Mouse (Mus musculus) CH12.LX (cell line): ENCODE results near the gene Hist1h3a. TPM values are rescaled to one million over a fixed set of nuclear protein-coding genes. Genes with fewer than 3 reads are reported as not detected.
A peak's percentile ranks its signal among the peaks of the same experiment; 100 is the strongest.

Source experiments
- DNase-seq: peaks from one replicate; pipeline ENCODE4 v3.0.0-alpha.2; 2013; ENCODE audit errors: extremely low read depth
- H3K27ac ChIP-seq: 2 replicates; pipeline ENCODE4 v1.5.1; 2012; ENCODE audit warnings: low read depth, mild to moderate bottlenecking, control low read depth, moderate library complexity; ENCODE audit not compliant: insufficient read depth
- H3K27me3 ChIP-seq: replicated peaks from 2 replicates; pipeline ENCODE3; 2012; ENCODE audit warnings: inconsistent platforms
- H3K36me3 ChIP-seq, 2 experiments: replicated peaks in 1 of 2; 2 replicates each; pipeline versions ENCODE3 to v1.6.1; 2012; ENCODE audit warnings: inconsistent platforms in 1 of 2, low read length in 1 of 2, mild to moderate bottlenecking in 1 of 2, mixed read lengths in 1 of 2, moderate library complexity in 1 of 2; ENCODE audit not compliant: control insufficient read depth in 1 of 2, insufficient read depth in 1 of 2
- H3K4me1 ChIP-seq, 2 experiments: 2 replicates each; pipeline ENCODE4 v1.6.1; 2012; ENCODE audit warnings: inconsistent platforms in 1 of 2, moderate library complexity in 1 of 2; ENCODE audit not compliant: insufficient read depth in 2 of 2, control insufficient read depth in 1 of 2
- H3K4me2 ChIP-seq: 2 replicates; pipeline ENCODE4 v1.6.1; 2012; ENCODE audit warnings: low read depth, mild to moderate bottlenecking, control low read depth; ENCODE audit not compliant: poor library complexity, insufficient read depth, severe bottlenecking
- H3K4me3 ChIP-seq, 3 experiments: fragments of 150-350 bp in 1 of 3; sonication (generic) in 1 of 3; replicated peaks in 1 of 3; 2 replicates each; pipeline versions ENCODE3 to v1.5.1; 2011 to 2012; ENCODE audit warnings: low read depth in 2 of 3, low read length in 2 of 3, mild to moderate bottlenecking in 2 of 3, moderate library complexity in 2 of 3, control low read depth in 1 of 3, improper control_type of control experiment in 1 of 3, inconsistent platforms in 1 of 3, mixed read lengths in 1 of 3; ENCODE audit not compliant: poor library complexity in 1 of 3
- H3K79me2 ChIP-seq: replicated peaks from 2 replicates; pipeline ENCODE4 v1.6.1; 2012; ENCODE audit warnings: mild to moderate bottlenecking, moderate library complexity; ENCODE audit not compliant: control insufficient read depth, poor library complexity, insufficient read depth, severe bottlenecking; ENCODE audit errors: extremely low read depth
- H3K9ac ChIP-seq: 2 replicates; pipeline ENCODE4 v1.6.1; 2012; ENCODE audit warnings: low read depth, mild to moderate bottlenecking, control low read depth, moderate library complexity; ENCODE audit not compliant: insufficient read depth
- H3K9me3 ChIP-seq: replicated peaks from 2 replicates; pipeline ENCODE3; 2012; ENCODE audit warnings: low read length, inconsistent platforms, mixed read lengths
- CTCF ChIP-seq, 2 experiments: IDR thresholded peaks in 1 of 2; conservative IDR thresholded peaks in 1 of 2; 2 replicates each; pipeline ENCODE4 v1.5.1; 2011 to 2012; ENCODE audit warnings: low read depth in 2 of 2, low read length in 2 of 2, improper control_type of control experiment in 1 of 2, inconsistent platforms in 1 of 2, mild to moderate bottlenecking in 1 of 2, moderate library complexity in 1 of 2
- E2F4 ChIP-seq: IDR thresholded peaks from 2 replicates; pipeline ENCODE4 v1.6.1; 2011; ENCODE audit warnings: low read depth, low read length, improper control_type of control experiment; ENCODE audit not compliant: insufficient replicate concordance
- EP300 ChIP-seq: IDR thresholded peaks from 2 replicates; pipeline ENCODE4 v1.6.1; 2011; ENCODE audit warnings: low read length, improper control_type of control experiment
- IRF4 ChIP-seq: IDR thresholded peaks from 2 replicates; pipeline ENCODE4 v1.6.1; 2014; ENCODE audit warnings: low read depth, mild to moderate bottlenecking, inconsistent platforms, low read length, improper control_type of control experiment
- JUN ChIP-seq: IDR thresholded peaks from 2 replicates; pipeline ENCODE4 v1.6.1; 2011; ENCODE audit warnings: low read depth, mild to moderate bottlenecking, low read length, improper control_type of control experiment, moderate library complexity; ENCODE audit not compliant: insufficient read depth
- JUND ChIP-seq: conservative IDR thresholded peaks from 2 replicates; pipeline ENCODE4 v1.6.1; 2011; ENCODE audit warnings: low read depth, low read length, improper control_type of control experiment
- KAT2A ChIP-seq: IDR thresholded peaks from 2 replicates; pipeline ENCODE4 v1.6.1; 2012; ENCODE audit warnings: low read length, improper control_type of control experiment, inconsistent platforms; ENCODE audit not compliant: insufficient replicate concordance
- MAX ChIP-seq: IDR thresholded peaks from 2 replicates; pipeline ENCODE4 v1.6.1; 2011; ENCODE audit warnings: low read length, improper control_type of control experiment
- MXI1 ChIP-seq: IDR thresholded peaks from 2 replicates; pipeline ENCODE4 v1.6.1; 2011; ENCODE audit warnings: mild to moderate bottlenecking, low read depth, low read length, improper control_type of control experiment
- MYC ChIP-seq: IDR thresholded peaks from 2 replicates; pipeline ENCODE4 v1.6.1; 2011; ENCODE audit warnings: low read depth, mild to moderate bottlenecking, improper control_type of control experiment, low read length
- NRF1 ChIP-seq: IDR thresholded peaks from 2 replicates; pipeline ENCODE4 v1.6.1; 2014; ENCODE audit warnings: low read depth, mild to moderate bottlenecking, inconsistent platforms, low read length, improper control_type of control experiment, moderate library complexity
- RCOR1 ChIP-seq: conservative IDR thresholded peaks from 2 replicates; pipeline ENCODE4 v1.6.1; 2012; ENCODE audit warnings: low read depth, mild to moderate bottlenecking, inconsistent platforms, low read length, improper control_type of control experiment
- SIN3A ChIP-seq: IDR thresholded peaks from 2 replicates; pipeline ENCODE4 v1.6.1; 2012; ENCODE audit warnings: low read length, improper control_type of control experiment, inconsistent platforms
- USF1 ChIP-seq: IDR thresholded peaks from 2 replicates; pipeline ENCODE4 v1.6.1; 2014; ENCODE audit warnings: low read depth, mild to moderate bottlenecking, inconsistent platforms, low read length, improper control_type of control experiment
- ZMIZ1 ChIP-seq: IDR thresholded peaks from 2 replicates; pipeline ENCODE4 v1.6.1; 2012; ENCODE audit warnings: low read depth, mild to moderate bottlenecking, inconsistent platforms, low read length, improper control_type of control experiment
- ZNF384 ChIP-seq: IDR thresholded peaks from 2 replicates; pipeline ENCODE4 v1.6.1; 2012; ENCODE audit warnings: low read depth, low read length, improper control_type of control experiment, inconsistent platforms
- dilution Hi-C: fragments of 300-500 bp; cut with MboI; formaldehyde crosslinking; loops from 2 replicates; pipeline ENCODE4 v1.14.3; 2020; ENCODE audit warnings: low sequenced_read_pairs; ENCODE audit not compliant: extremely low pct_unique_long_range_greater_than_20kb, extremely low pct_ligation_motif_present
- in situ Hi-C: fragments of 300-500 bp; cut with MboI; formaldehyde crosslinking; loops from 3 replicates; pipeline ENCODE4 v1.14.3; 2019; ENCODE audit warnings: low sequenced_read_pairs, low pct_ligation_motif_present, low pct_unique_long_range_greater_than_20kb, mixed read lengths
- polyA plus RNA-seq: library from polyadenylated mRNA; unstranded; fragments of >175 nt; gene quantifications from 2 replicates; pipeline ENCODE4 v1.2.1, GENCODE M21; 2012; ENCODE audit warnings: low read depth; ENCODE audit not compliant: insufficient read length
- total RNA-seq, 2 experiments: library from RNA; depleted of rRNA; stranded (reverse); fragments of 300-350 nt in 1 of 2; fragments of >200 nt in 1 of 2; gene quantifications; 2 replicates each; pipeline ENCODE4 v1.2.3; 2012 to 2014

Gene Hist1h3a
- total and polyA plus RNA-seq, 3 experiments = 3.2 to 1,392 (median 78.5) TPM

GRCm38 (mm10) chr13:23744421-23745380 is 17.5 kb downstream of the Hist1h3a start (continued):
- TF ChIP-seq JUND (no peak), MXI1 (peak; percentile 74)

GRCm38 (mm10) chr13:23743963-23744362 is 18.2 kb downstream of the Hist1h3a start:
- Histone ChIP-seq H3K4me1 (peaks cover 3 to 33% of the 10 kb centered on the region in 2 experiments; a peak in 3 of 4 replicates), H3K9me3 (no peaks in the 10 kb centered on the region), H3K9ac (peak overlapping the region; percentile 74; the same call in 1 of the 2 replicates), H3K27me3 (no peaks in the 10 kb centered on the region), H3K27ac (peak overlapping the region; percentile 62), H3K4me2 (peak overlapping the region; percentile 21; the same call in 1 of the 2 replicates), H3K79me2 (no peaks in the 10 kb centered on the region), H3K36me3 (no peaks in the 10 kb centered on the region), H3K4me3 (no peak overlapping the region)
- in situ Hi-C loops = no loop called here
- DNase-seq = peak; percentile 46
- dilution Hi-C loops = loop anchor here (10.0 kb wide), 1 partner anchor 49 kb away; the partner anchor contains the start of genes Hist1h1t and Hist1h4c
- no peak for TF ChIP-seq USF1
- TF ChIP-seq EP300 = no peak
- TF ChIP-seq JUND = 0 out of 2 replicates have a peak, but pooled peaks have one; percentile 7

GRCm38 (mm10) chr13:23743215-23743614 is 19.0 kb downstream of the Hist1h3a start:
- no peaks in the 10 kb centered on the region for H3K9me3 ChIP-seq
- in situ Hi-C loops (no loop called here), dilution Hi-C loops (loop anchor here (10.0 kb wide), 1 partner anchor 48 kb away; the partner anchor contains the start of genes Hist1h1t and Hist1h4c)
- H3K36me3 ChIP-seq = no peaks in the 10 kb centered on the region
- H3K4me1 ChIP-seq = peaks cover 3 to 27% of the 10 kb centered on the region in 2 experiments; a peak in 3 of 4 replicates
- H3K4me2 ChIP-seq = no peak overlapping the region
- TF ChIP-seq NRF1 (no peak), ZNF384 (no peak), E2F4 (no peak), MAX (no peak), SIN3A (no peak), IRF4 (no peak), KAT2A (no peak), RCOR1 (no peak), CTCF (conservative IDR thresholded peaks at IDR 0.05 in 1 of 2, IDR thresholded peaks at IDR 0.05 in 1 of 2; ENCODE audit: low read depth in 2 of 2, low read length in 2 of 2) (no peak), MXI1 (no peak), MYC (no peak), JUN (no peak), ZMIZ1 (no peak)
- peak overlapping the region; percentile 69 for H3K27ac ChIP-seq
- no peak overlapping the region for H3K4me3 ChIP-seq
- DNase-seq = peak; percentile 29
- no peak overlapping the region; the same call in 1 of the 2 replicates for H3K9ac ChIP-seq
- no peaks in the 10 kb centered on the region for H3K27me3 ChIP-seq
- H3K79me2 ChIP-seq = no peaks in the 10 kb centered on the region
